Mouse (Mus musculus): ENCODE data around the gene Lmo1.
A peak's percentile ranks its signal among the peaks of the same experiment; 100 is the strongest.
"Not testable (repeated sequence)": the region's sequence is repeated elsewhere in the genome, so short reads cannot be mapped to it uniquely, and the experiment has no call there.

Gene Lmo1

GRCm38 (mm10) chr7:109174337-109174948 lies 564 bp downstream of the Lmo1 start:
- DNase-seq (ENCODE audit: low spot score in 2 of 2), result peak; percentile 33 to 40

- DNase-seq (ENCODE audit: low spot score in 2 of 2), result no peak
Measured at GRCm38 (mm10) chr7:109171874-109172273, 3.1 kb downstream of the Lmo1 start.

GRCm38 (mm10) chr7:109170441-109170820 lies 4.6 kb downstream of the Lmo1 start:
- DNase-seq (ENCODE audit: low spot score in 2 of 2), result peak; percentile 65 to 70

GRCm38 (mm10) chr7:109169505-109170440 lies 5.2 kb downstream of the Lmo1 start:
- DNase-seq (ENCODE audit: low spot score in 2 of 2), result no peak

- DNase-seq (ENCODE audit: low spot score in 2 of 2), result no peak
Measured at GRCm38 (mm10) chr7:109168716-109169115, 6.3 kb downstream of the Lmo1 start.

- DNase-seq (ENCODE audit: low spot score in 2 of 2), result no peak
Measured at GRCm38 (mm10) chr7:109165931-109166585, 8.9 kb downstream of the Lmo1 start.

GRCm38 (mm10) chr7:109154331-109154730 lies 20.7 kb downstream of the Lmo1 start:
- DNase-seq (ENCODE audit: low spot score in 2 of 2), result no peak

GRCm38 (mm10) chr7:109153538-109153937 lies 21.5 kb downstream of the Lmo1 start:
- DNase-seq (ENCODE audit: low spot score in 2 of 2), result no peak

GRCm38 (mm10) chr7:109151088-109151487 lies 23.9 kb downstream of the Lmo1 start:
- DNase-seq (ENCODE audit: low spot score in 2 of 2), result no peak

GRCm38 (mm10) chr7:109145211-109145610 lies 29.8 kb downstream of the Lmo1 start:
- no peak for DNase-seq (ENCODE audit: low spot score in 2 of 2)

GRCm38 (mm10) chr7:109144705-109145104 lies 30.3 kb downstream of the Lmo1 start:
- DNase-seq (ENCODE audit: low spot score in 2 of 2), result no peak

GRCm38 (mm10) chr7:109142564-109142963 lies 32.4 kb downstream of the Lmo1 start:
- no peak for DNase-seq (ENCODE audit: low spot score in 2 of 2)

- DNase-seq (ENCODE audit: low spot score in 2 of 2), result peak in 1 of 2 experiments; percentile 13
Measured at GRCm38 (mm10) chr7:109141753-109142152, 33.3 kb downstream of the Lmo1 start.

- DNase-seq (ENCODE audit: low spot score in 2 of 2), result no peak
Measured at GRCm38 (mm10) chr7:109141054-109141453, 34.0 kb downstream of the Lmo1 start.

GRCm38 (mm10) chr7:109139405-109139804 lies 35.6 kb downstream of the Lmo1 start:
- peak; percentile 61 to 81 for DNase-seq (ENCODE audit: low spot score in 2 of 2)

- peak; percentile 35 to 61 for DNase-seq (ENCODE audit: low spot score in 2 of 2)
Measured at GRCm38 (mm10) chr7:109137441-109137840, 37.6 kb downstream of the Lmo1 start.

- DNase-seq (ENCODE audit: low spot score in 2 of 2), result no peak
Measured at GRCm38 (mm10) chr7:109131565-109131964, 43.4 kb downstream of the Lmo1 start.

GRCm38 (mm10) chr7:109129946-109130686 lies 44.9 kb downstream of the Lmo1 start:
- DNase-seq (ENCODE audit: low spot score in 2 of 2), result no peak

- no peak for DNase-seq (ENCODE audit: low spot score in 2 of 2)
Measured at GRCm38 (mm10) chr7:109129442-109129841, 45.6 kb downstream of the Lmo1 start.

- DNase-seq (ENCODE audit: low spot score in 2 of 2), result no peak
Measured at GRCm38 (mm10) chr7:109115929-109116328, 59.1 kb downstream of the Lmo1 start.

GRCm38 (mm10) chr7:109115488-109115887 lies 59.5 kb downstream of the Lmo1 start:
- not testable (repeated sequence) for DNase-seq (ENCODE audit: low spot score in 2 of 2)

- no peak for DNase-seq (ENCODE audit: low spot score in 2 of 2)
Measured at GRCm38 (mm10) chr7:109114950-109115349, 60.1 kb downstream of the Lmo1 start.
